Mouse (Mus musculus) granulocyte monocyte progenitor cell, adult 5-6 weeks (primary cell): ENCODE measurements at regions not wholly inside any gene's neighbourhood (a gene's known extent, or its start where the extent isn't known, plus 50 kb on each side); places are given as distances from the start of the nearest gene placed in this dataset.

Experiments
- ATAC-seq: replicated peaks from 2 replicates; pipeline ENCODE4 v1.8.0; 2016; ENCODE audit warnings: mild to moderate bottlenecking, moderate TSS enrichment, inconsistent platforms; ENCODE audit not compliant: poor library complexity, severe bottlenecking

DNA sequence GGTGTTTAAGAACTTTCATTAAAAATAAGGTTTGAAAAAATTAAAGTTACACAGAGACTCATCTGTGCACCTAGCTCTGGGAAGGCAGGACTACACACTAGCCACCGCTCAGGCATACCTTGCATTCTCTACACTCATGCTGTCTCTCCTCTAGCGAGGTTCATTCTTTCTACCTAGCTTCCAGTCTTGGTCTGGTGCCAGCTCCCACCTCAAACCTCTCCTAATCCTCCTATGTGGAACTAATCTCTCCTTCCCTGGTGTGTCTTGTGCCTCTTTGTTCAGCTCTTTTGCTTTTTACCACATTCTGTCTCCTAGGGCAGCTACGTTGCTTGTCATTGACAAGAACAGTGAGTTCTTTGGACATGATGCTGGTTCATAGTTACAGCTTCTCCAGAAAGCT is 146.5 kb upstream of the Tut7 start:
- no peak for ATAC-seq

DNA sequence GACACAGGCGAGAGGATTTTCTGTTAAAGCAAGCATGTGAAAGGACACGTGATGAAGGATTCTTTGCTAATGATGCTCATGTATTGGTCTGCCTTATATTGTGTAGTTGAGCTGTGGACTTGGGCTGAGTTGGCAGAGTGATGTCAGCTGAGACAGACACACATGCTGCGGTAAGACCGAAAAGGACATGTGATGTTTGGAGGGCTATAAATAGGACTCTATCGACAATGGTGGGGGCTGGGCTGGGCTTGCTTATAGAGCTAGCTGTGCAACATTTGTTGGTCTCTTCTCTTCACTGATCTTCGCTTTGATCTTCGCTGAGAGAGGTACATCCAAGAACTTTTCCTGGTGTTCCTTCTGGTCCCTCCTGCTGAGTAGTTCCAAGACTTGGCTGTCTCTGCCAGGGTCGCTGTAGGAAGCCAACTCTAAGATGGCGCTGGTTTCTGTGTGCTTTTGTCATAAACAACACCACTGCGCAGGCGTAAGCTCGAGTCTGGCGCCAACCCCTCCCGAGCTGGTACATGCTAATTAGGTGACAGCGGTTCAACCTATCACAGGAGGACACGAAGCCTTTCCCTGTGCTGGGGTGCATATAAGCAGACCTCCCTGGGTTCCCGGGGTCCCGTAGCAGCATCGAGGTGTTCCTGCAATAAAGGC is 145.8 kb upstream of the Tut7 start:
- ATAC-seq: no peak

DNA sequence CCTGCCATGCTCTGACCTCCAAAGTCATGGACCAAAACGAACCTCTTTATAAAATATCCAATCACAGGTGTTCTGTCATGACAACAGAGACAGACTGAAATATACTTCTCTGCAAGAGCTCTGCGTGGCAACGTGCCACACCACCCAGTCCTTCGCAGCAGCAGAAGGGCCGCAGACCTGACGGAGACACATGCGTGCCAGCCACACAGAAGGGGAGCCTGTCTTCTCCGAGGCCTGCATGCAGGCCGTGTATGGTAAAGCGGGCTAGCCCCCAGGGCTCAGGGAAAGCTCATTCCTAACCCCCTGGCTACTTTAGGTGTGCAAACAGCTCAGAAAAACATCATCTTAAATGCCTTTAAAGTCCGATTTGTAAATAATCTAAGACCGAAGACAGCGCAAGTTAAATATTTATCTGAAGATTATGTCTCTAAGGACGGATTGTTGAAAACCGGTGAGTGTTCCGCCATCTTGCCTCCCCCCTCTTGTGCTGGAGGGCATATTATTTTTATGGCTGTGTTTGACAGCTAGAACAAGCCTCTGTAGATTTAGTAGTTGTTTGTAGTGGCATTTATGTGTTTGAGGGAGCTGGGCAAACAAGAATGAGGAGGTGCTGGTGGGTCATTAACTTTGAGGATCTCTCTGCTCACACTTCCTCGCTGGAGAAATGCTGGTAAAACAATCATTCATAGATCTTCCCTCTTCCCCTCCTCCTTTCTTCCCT is 143.7 kb upstream of the Tut7 start:
- no peak for ATAC-seq

DNA sequence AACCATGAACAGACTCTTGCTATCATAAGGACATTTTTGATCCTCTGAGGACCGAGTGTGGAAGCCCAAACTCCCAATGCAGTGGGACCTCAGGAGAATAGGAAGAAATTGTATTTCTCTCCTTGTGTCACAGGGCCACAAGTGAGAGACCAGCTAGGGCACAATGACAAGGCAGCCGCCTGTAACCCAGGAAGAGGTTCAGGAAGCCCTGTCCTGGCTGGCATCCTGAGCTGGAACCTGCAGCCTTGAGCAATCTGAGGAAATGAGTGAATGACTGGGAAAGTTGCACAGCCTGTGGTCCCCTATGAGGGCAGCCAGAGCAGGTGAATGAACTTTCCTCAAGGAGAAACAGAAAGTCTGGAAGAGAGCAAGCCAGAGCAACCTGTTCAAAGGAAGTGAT is 142.0 kb upstream of the Tut7 start:
- ATAC-seq: no peak

DNA sequence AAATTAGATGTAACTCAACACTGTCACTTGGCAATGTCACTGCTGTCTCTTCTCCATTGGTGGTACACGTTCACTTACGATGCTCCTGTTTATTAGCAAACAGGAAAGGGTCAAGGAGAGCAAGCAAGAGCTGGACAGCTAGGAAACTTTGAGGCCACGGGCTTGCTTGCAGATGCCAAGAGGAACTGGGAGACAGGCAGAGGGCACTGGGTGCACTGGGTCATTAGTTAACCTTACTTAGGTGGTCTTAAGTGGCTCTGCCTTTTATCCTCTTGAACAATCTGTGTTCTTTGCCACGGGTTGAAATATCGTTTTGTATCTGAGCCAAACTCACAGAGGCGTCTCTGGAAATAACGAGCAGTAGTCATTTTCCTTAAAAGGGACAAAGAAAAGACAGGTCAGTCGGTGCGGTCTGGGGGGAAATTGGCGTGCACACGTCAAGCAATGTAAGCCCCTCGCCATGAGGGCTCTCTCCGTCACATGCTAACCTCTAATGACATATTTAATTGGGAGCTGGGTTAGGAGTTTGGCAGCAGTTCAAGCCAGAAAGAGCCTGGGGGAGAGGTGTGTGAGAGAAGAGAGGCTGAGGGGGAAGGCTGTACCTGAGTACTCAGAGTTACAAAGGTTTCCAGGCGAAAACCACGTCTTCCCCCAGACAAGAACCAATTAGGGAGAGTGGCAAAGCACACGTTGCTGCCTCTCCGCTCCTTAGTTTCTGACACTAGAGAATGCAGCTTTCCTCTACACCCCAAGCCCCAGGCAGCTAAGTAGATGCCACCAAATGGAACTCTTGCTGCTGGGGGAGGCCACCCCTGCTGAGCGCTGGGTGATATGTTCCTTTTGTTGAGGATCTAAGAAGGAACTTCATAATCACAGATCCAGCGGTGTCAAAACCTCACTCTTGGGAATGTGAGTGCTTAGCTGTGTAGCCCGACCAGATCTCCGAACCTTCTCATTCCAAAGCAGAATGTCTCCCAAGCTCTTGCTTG is 140.0 kb upstream of the Tut7 start:
- ATAC-seq: no peak

DNA sequence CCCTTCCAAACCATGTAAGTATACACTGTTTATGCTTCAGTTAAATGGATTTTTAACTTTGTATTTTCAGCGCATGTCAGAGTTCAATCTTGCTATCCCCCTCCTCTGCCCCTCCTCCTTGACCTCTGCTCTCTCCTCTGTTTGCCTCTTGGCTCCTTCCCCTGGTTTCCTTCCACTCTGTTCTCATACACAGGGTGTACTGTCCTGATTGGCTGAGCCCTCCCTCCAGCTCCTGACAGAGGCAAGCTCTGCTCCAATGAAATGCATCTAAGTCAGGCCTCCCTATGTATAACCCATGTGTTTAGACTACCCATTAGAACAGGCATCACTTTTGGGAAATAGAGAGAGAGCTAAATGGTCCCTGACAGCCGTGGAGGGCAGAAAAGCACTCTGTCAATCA is 133.5 kb upstream of the Tut7 start:
- no peak for ATAC-seq

DNA sequence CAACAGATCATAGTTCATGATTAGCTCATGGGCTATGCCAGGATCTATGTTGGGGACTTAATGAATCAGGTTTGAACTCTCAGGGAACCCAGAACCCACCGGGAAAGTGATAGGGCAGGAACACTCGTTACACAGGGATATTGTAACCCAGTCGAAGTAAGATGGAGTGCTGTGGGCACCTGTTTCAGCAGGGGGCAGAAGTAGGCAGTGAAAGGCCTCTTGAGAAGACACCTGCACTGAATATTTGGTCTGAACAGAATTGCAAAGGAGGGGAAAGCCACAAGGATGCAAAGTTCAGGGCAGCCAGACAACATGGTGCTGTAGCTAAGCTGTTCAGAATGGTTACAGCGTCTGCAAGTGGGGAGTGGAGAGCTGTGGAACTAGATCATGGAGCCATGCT is 129.9 kb upstream of the Tut7 start:
- ATAC-seq: no peak

DNA sequence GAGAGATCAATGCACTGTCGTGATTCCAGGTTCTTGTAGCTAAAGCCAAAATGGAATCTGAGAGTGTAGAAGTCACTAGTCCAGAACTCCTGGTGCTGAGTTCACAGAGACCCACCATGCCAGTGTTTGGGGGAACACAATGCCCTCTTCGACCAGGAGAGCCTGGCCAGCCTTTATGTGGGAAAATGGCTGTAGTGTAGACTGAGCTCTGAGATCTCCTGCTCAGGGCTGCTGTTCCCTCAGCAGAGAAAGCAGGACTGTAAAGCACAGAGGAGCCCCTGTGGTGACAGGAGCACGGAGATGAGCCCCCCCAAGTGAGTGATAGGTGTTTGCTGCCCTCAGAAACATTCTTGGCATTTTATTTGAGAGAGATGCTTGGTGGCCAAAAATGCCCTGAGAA is 129.2 kb upstream of the Tut7 start:
- no peak for ATAC-seq

DNA sequence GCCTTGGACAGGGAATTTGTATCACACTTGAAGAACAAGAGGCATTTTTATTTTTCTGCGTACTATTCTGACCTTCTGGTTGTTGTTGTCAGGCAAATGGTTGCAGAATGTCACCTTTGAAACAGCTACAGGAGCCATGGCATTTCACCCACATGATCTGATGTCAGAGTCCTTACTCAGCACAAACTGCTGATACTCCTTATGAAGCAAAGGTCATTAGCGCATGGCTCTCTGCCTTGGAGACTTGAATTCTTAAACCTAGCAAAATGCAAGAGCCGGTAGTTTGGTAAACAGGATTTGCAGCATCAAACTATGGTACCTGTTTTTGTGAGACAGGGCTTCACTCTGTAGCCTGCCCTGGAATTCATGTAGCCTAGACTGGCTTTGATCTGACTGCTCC is 127.3 kb upstream of the Tut7 start:
- no peak for ATAC-seq

DNA sequence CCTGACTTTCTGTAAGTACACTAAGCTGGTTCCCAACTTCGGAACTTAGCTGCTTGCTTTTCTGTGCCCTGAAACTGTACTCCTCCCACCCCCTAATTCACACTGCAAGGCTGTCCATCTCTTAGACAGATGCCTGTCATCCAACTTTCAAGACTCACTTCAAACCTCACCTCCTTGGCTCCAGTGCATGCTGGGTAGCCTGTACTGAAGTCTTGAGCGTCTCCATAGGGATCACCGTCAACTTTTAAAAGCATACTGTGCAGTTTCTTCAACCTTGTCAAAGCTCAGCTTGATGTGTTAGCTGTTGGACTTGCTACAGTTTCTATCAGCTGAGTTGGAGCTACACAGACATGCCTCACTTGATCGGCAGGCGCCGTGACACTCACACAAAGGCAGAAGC is 126.5 kb upstream of the Tut7 start:
- ATAC-seq: no peak

DNA sequence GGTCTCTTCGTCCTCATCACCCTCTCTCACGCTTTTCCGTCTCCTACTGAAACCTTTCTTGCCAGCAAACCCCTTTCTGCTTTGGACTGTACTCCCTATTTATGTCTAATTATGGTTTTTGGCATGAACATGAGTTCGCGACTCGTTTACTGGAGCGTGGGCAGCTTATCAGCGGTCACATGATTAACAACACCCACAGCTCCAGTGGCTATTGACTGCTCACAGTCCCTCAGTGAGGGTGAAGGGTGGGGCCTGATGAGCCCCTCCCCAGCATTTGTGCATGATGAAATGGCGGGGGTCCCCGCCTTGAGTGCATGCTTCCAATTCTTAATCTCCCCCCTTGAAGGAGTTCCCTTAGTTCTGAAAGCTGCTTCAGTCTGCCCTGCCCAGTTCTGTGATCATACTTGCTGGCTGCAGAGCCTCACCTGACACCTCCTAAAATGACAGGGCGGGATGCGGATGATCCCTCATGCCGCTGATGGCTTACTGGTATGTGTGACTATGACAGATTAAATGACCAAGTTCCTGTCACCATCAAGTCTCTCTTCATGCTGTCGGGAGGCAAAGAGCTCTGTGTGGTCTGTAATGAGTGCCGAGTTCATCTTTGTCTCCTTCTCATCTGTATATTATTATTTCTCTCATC is 125.7 kb upstream of the Tut7 start:
- ATAC-seq: no peak

DNA sequence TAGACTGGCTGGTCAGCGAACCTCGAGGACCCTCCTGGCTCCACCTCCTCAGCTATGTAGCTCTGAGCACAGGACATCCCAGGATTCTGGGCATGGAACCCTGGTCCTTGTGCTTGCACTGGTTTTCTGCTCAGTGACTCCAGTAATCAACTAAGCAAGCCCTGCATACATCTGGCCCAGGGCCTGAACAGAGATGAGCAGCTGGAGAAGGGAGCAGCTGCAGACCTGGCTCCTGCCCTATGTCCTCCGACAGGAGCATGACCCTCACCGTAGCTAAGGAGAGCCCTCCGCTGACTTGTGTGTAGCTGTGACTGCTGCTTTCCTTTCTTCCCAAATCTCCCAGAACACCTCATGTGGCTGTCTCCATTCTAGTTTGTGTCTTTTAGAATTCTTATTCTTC is 124.5 kb upstream of the Tut7 start:
- ATAC-seq: no peak

DNA sequence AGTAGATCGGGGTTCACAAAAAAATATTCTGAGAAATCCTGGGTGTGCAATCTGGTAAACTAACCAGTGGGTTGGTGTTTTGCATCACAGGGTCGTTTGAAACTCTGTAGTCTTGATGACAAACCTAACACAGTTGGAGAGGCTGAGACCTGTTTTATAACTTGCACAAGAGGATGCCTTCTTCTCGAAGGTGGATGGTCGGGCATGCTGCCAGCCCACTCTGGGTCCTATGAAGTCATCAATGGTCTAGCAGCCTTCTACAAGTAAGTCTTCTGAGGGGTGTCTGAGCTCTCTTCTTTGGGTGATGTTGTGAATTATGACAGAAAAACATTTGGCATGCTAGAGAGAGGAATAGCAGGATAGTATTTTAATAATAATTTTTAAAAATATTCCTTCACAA is 123.6 kb upstream of the Tut7 start:
- no peak for ATAC-seq

DNA sequence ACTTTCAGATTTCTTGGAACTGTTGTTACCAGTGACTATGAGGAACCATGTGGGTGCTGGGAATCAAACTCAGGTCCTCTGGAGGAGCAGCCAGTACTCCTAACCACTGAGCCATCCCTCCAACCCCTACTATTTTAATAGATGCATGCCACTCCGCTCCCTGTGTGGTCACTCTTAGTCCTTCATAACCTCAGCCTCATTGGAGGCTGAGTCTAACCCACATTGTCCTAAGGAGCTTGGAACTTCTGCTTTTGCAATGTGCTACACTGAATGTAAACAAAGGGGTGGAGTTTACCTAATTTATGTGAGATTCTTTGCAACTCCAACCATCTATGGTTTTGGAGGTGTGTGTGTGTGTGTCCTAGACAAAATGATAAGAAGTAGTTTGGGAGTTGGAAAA is 122.7 kb upstream of the Tut7 start:
- no peak for ATAC-seq

DNA sequence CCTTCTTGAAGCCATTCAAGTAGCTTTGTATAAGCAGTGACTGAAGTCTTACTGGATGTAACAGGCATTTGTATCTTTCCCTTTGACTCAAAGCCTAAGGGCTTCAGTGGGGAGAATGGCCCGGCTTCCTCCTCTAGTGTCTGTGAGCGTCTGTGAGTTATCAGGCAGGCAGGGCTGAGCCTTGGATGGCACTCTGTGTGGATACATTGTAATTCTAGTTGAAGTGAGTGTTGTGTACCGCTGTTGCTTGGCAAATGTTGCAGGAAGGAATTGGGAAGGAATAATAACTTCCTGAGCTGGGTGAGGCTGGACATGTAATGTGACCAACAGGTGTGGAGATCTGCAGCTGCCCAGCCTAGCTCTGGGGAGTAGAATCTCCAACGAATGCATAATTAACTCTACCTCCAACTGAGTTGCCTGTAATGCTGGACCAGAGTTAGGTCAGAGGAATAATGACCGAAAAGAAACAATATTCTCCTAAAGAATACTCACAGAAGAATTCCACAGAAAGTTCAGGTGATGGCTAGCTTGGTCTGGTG is 120.7 kb upstream of the Tut7 start:
- ATAC-seq: no peak

DNA sequence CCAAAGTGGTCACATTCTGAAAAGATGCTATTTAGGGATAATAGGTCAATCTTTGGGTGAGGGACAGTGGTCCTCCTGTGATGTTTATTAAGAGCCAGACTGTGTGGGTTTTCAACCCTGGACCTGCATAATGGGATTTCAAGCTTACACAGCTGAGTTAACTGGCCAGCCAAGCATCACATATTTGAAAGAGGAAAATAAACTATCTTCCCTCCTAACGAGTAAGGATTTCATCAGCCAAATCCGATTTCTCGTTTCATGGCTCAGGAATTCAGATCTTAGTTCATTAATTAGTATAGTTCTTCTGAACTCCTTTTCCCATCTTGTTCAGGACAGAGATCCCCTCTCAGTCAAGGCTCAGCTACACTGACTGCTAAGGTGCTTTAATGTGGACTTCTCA is 120.1 kb upstream of the Tut7 start:
- ATAC-seq: no peak

DNA sequence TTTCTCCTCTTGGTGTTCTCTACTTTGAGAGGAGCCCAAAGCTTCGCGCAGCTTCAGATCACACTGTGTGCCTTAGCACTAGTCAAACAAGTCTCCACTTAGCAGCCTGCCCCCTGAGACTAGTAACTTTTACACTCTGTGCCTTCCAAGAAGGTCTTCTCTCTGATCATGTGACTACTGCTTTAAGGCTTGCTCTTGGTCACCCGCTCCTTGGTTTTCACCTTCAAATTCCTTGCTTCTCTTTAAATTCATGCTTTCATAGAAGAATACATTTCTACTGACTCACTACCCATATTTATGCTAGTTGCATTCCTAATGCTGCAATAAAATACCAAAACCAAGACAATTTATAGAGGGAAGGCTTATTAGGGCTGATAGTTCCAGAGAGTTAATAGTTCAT is 118.6 kb upstream of the Tut7 start:
- no peak for ATAC-seq

DNA sequence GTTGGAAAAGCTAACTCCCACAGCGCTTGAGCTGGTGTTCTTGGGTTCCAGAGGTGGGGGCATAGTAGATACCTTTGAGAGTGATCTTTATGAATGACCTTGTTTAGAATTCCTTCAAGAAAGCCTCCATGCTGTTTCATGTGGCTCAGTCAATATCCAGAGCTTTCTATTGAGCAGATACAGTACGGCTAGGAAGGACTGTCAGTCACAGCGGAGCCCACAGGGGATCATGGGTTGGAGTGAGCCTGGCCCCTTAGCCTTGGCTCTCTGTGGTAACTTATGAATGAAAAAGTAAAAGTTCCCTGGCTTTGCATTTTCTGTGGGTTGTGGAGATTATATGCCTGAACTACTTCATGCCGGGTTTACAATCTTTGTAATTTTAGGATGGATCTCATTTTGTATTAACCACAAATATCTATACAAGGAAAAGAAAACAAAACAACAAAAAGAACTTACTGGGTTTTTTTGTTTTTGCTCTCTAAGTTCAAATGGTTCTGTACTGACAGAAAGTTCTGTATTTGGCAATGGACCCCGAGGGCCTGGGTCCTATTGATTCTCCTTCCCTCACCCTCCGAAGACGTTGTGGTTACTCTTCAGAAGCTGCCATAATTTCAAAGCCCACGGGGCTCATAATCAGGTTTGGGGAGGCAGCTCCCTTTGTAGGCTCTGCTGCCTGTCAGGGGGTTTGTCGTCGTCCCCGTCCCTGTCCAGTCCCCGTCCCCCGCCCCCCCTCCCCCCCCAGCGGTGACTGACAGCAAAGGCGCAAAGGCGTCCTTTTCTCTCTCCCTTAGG is 117.7 kb upstream of the Tut7 start:
- no peak for ATAC-seq

DNA sequence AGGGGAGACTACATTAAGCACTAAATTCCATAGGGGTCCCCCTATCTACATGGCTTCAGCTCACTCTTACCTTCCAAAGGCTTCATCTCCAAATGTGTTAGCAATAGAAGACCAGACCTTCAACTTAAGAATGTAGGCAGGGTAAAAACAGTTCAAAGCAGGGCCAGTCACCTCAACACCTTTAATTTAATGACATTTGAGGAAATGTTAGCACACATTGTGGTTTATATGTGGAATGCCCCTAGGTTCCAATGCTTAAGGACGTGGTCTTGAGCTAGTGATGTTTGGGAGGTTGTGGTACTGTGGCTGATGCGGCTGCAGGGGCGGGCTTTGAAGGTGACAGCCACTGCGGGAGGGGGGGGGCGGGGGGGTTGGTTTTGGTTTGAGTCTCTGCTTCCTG is 116.9 kb upstream of the Tut7 start:
- ATAC-seq: no peak

DNA sequence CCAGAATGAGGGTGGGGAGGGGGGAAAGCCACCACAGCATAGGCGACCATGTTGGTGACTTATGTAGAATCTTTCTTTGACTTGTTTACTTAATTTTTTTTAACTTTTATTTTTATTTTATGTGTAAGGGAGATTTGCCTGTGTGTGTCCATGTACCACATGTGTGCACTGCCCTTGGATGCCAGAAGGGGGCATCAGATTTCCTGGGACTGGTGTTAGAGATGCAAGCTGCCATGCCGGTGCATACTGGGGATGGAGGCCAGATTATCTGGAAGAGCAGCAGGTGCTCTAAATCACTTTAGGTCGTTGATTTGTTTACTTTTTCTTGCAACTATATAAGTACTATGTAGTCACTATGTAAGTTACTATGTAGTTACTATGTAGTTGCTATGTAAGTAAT is 114.2 kb upstream of the Tut7 start:
- ATAC-seq: no peak
